ENCODE assay signal across 8 mouse cellular contexts in the genomic region with DNA sequence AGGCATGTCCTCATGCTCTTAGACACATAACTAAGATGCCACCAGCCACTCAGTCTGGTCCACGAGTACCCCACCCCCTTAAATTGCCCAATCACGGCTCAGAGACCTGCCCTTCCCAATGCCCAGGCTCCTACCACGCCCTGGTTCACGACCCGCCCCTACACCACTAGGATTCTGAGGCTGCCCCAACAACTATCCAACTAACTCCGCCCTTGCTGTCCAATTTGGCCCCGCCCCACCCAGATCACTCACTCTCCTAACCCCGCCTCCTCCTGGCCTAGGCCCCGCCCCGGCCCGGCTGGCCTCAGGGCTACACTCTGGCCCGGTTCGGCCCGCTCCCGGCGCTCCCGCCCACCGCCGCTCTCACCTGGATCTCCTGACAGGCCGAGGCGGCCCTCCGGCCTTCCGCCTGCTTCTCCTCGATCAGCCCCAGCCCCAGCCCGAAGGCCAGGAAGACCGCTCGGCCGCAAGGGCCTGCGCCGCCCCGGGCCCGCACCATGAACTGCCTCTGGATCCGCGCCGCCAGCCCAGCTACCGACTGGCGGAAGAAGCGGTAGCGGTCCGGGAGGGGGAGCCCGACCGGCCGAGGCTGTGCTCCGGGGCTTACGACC. TPM values are rescaled to one million over a fixed set of nuclear protein-coding genes. Genes with fewer than 3 reads are reported as not detected.
A peak's percentile ranks its signal among the peaks of the same experiment; 100 is the strongest.
DNase-seq lines count a peak whose midpoint lies in the region; ATAC-seq and TF ChIP-seq lines count a peak whose summit lies in the region.

No protein-coding gene starts in this region.

- H3K36me3 ChIP-seq in E14TG2a.4 (ENCODE audit: insufficient read depth, low read length), result no peaks in the 10 kb centered on the region
- H3K36me3 ChIP-seq in forebrain, embryonic 11.5 days (ENCODE audit: control insufficient read depth, insufficient read depth, low read length), result no peaks in the 10 kb centered on the region
- 0 out of 2 replicates have a peak, but pooled peaks cover under 1% of the 10 kb centered on the region for H3K36me3 ChIP-seq in heart, embryonic 16.5 days (ENCODE audit: control insufficient read depth, insufficient read depth)
- H3K36me3 ChIP-seq in liver, embryonic 15.5 days (replicated peaks), result no peaks in the 10 kb centered on the region
- H3K36me3 ChIP-seq in neural tube, embryonic 12.5 days, result no peaks in the 10 kb centered on the region
- no peaks in the 10 kb centered on the region for H3K36me3 ChIP-seq in stomach, postnatal 0 days (ENCODE audit: control insufficient read depth, insufficient read depth, low read length)

- peak overlapping the region; percentile 97 for H3K4me3 ChIP-seq in E14TG2a.4 (replicated peaks; ENCODE audit: low read length)
- H3K4me3 ChIP-seq in forebrain, embryonic 11.5 days (ENCODE audit: low read depth, low read length), result peak overlapping the region; percentile 82
- H3K4me3 ChIP-seq in heart, embryonic 16.5 days (ENCODE audit: low read length), result peak overlapping the region; percentile 89
- peak overlapping the region; percentile 91 for H3K4me3 ChIP-seq in liver, embryonic 15.5 days (replicated peaks)
- H3K4me3 ChIP-seq in neural tube, embryonic 12.5 days, result peak overlapping the region; percentile 95
- peak overlapping the region; percentile 94 for H3K4me3 ChIP-seq in stomach, postnatal 0 days (ENCODE audit: low read depth, low read length)

- ATAC-seq in forebrain, embryonic 11.5 days (replicated peaks; ENCODE audit: low FRiP score), result peak; percentile 89
- peak; percentile 90 for ATAC-seq in heart, embryonic 16.5 days (replicated peaks; ENCODE audit: extremely low read depth, insufficient read depth, low FRiP score)
- ATAC-seq in liver, embryonic 15.5 days (ENCODE audit: insufficient read depth), result peak; percentile 92
- ATAC-seq in neural tube, embryonic 12.5 days (ENCODE audit: low FRiP score, low read depth), result peak; percentile 89
- ATAC-seq in stomach, postnatal 0 days (ENCODE audit: low FRiP score, low TSS enrichment), result peak; percentile 93

- H3K9me3 ChIP-seq in E14TG2a.4 (ENCODE audit: low read length), result peaks cover 33% of the 10 kb centered on the region
- H3K9me3 ChIP-seq in forebrain, embryonic 11.5 days (ENCODE audit: control insufficient read depth, low read length), result no peaks in the 10 kb centered on the region
- no peaks in the 10 kb centered on the region; the same call in 1 of the 2 replicates for H3K9me3 ChIP-seq in heart, embryonic 16.5 days (replicated peaks; ENCODE audit: control insufficient read depth, low read length)
- no peaks in the 10 kb centered on the region for H3K9me3 ChIP-seq in liver, embryonic 15.5 days (replicated peaks)
- no peaks in the 10 kb centered on the region for H3K9me3 ChIP-seq in neural tube, embryonic 12.5 days
- no peaks in the 10 kb centered on the region for H3K9me3 ChIP-seq in stomach, postnatal 0 days (ENCODE audit: control insufficient read depth, low read length)

- DNase-seq in c-Kit-positive CD71-positive TER-119-negative erythroid progenitor cells, embryonic 14.5 days (ENCODE audit: low read depth), result peak; percentile 90
- peak; percentile 94 for DNase-seq in forebrain, embryonic 11.5 days (ENCODE audit: low spot score)
- peak; percentile 99 to 100 for DNase-seq in kidney, postnatal 36 days
- DNase-seq in stomach, postnatal 0 days (ENCODE audit: low spot score), result peak; percentile 98

- peak overlapping the region; percentile 78 for H3K4me2 ChIP-seq in forebrain, embryonic 11.5 days (ENCODE audit: low read depth, low read length, severe bottlenecking)
- peak overlapping the region; percentile 73 for H3K4me2 ChIP-seq in heart, embryonic 16.5 days (ENCODE audit: low read depth, low read length)
- H3K4me2 ChIP-seq in liver, embryonic 15.5 days, result peak overlapping the region; percentile 91
- peak overlapping the region; percentile 79 for H3K4me2 ChIP-seq in neural tube, embryonic 12.5 days (replicated peaks)
- H3K4me2 ChIP-seq in stomach, postnatal 0 days (replicated peaks; ENCODE audit: low read depth), result peak overlapping the region; percentile 67

- H3K27me3 ChIP-seq in E14TG2a.4 (ENCODE audit: insufficient read depth, low read length), result no peaks in the 10 kb centered on the region
- no peaks in the 10 kb centered on the region for H3K27me3 ChIP-seq in forebrain, embryonic 11.5 days (ENCODE audit: control insufficient read depth, insufficient read depth, low read length)
- H3K27me3 ChIP-seq in heart, embryonic 16.5 days (ENCODE audit: control insufficient read depth, insufficient read depth, low read length), result peaks cover 4% of the 10 kb centered on the region; the same call in 1 of the 2 replicates
- H3K27me3 ChIP-seq in liver, embryonic 15.5 days, result peaks cover 8% of the 10 kb centered on the region
- 0 out of 2 replicates have a peak, but pooled peaks cover 4% of the 10 kb centered on the region for H3K27me3 ChIP-seq in neural tube, embryonic 12.5 days (replicated peaks)
- no peaks in the 10 kb centered on the region for H3K27me3 ChIP-seq in stomach, postnatal 0 days (ENCODE audit: control insufficient read depth, insufficient read depth, low read length)

- H3K9ac ChIP-seq in forebrain, embryonic 11.5 days (ENCODE audit: low read length), result peak overlapping the region; percentile 84
- peak overlapping the region; percentile 96 for H3K9ac ChIP-seq in heart, embryonic 16.5 days (ENCODE audit: low read length)
- H3K9ac ChIP-seq in liver, embryonic 15.5 days, result peak overlapping the region; percentile 95
- peak overlapping the region; percentile 93 for H3K9ac ChIP-seq in neural tube, embryonic 12.5 days
- peak overlapping the region; percentile 99 for H3K9ac ChIP-seq in stomach, postnatal 0 days (ENCODE audit: low read length)

- no peak for TF ChIP-seq EP300 in stomach, postnatal 0 days (optimal IDR thresholded peaks at IDR 0.05)

- peak overlapping the region; percentile 90 for H3K27ac ChIP-seq in forebrain, embryonic 11.5 days (ENCODE audit: low read depth, low read length)
- H3K27ac ChIP-seq in heart, embryonic 16.5 days (ENCODE audit: low read length), result peak overlapping the region; percentile 99
- H3K27ac ChIP-seq in liver, embryonic 15.5 days (replicated peaks), result peak overlapping the region; percentile 98
- peak overlapping the region; percentile 94 for H3K27ac ChIP-seq in neural tube, embryonic 12.5 days
- peak overlapping the region; percentile 100 for H3K27ac ChIP-seq in stomach, postnatal 0 days (replicated peaks)

- peaks cover 45% of the 10 kb centered on the region for H3K4me1 ChIP-seq in E14TG2a.4 (replicated peaks; ENCODE audit: low read depth, low read length)
- H3K4me1 ChIP-seq in forebrain, embryonic 11.5 days (replicated peaks; ENCODE audit: control insufficient read depth, insufficient read depth, low read length), result peaks cover 9% of the 10 kb centered on the region; the same call in 1 of the 2 replicates
- peaks cover 38% of the 10 kb centered on the region for H3K4me1 ChIP-seq in heart, embryonic 16.5 days (ENCODE audit: control insufficient read depth, insufficient read depth, low read length)
- peaks cover 40% of the 10 kb centered on the region for H3K4me1 ChIP-seq in liver, embryonic 15.5 days (replicated peaks)
- peaks cover 14% of the 10 kb centered on the region; the same call in 1 of the 2 replicates for H3K4me1 ChIP-seq in neural tube, embryonic 12.5 days
- no peaks in the 10 kb centered on the region for H3K4me1 ChIP-seq in stomach, postnatal 0 days (replicated peaks; ENCODE audit: control insufficient read depth, insufficient read depth)

- no peak for TF ChIP-seq CTCF in E14TG2a.4 (conservative IDR thresholded peaks at IDR 0.05; ENCODE audit: low read length)
- no peak for TF ChIP-seq CTCF in stomach, postnatal 0 days (IDR thresholded peaks at IDR 0.05; ENCODE audit: low read depth)

- 1% methylated on average over 44 of the region's 45 CpGs for WGBS in forebrain, embryonic 11.5 days
- WGBS in heart, embryonic 16.5 days, result under 1% methylated on average over 45 of the region's 45 CpGs
- WGBS in liver, embryonic 15.5 days (ENCODE audit: insufficient replicate concordance), result under 1% methylated on average over 45 of the region's 45 CpGs
- WGBS in neural tube, embryonic 12.5 days, result under 1% methylated on average over 45 of the region's 45 CpGs
- under 1% methylated on average over 38 of the region's 45 CpGs for WGBS in stomach, postnatal 0 days

RNA-seq across cellular contexts. Expression of a gene that starts 0.5 kb away (rescaled TPM):
- 19.4 and 21.5 TPM in 2 replicates for polyA plus RNA-seq in forebrain, embryonic 11.5 days (2014; fragmentation: Nextera tagmentation; extraction: Ambion mirVana)
- 70.9 and 79.8 TPM in 2 replicates for polyA plus RNA-seq in heart, embryonic 16.5 days (2015; fragmentation: Nextera tagmentation; extraction: Ambion mirVana)
- polyA plus RNA-seq in liver, embryonic 15.5 days (2015; fragmentation: Nextera tagmentation; extraction: Ambion mirVana), result 35.7 and 38.3 TPM in 2 replicates
- polyA plus RNA-seq in neural tube, embryonic 12.5 days (2016; fragmentation: Nextera tagmentation; extraction: Ambion mirVana), result 82.7 and 87.3 TPM in 2 replicates
- 62.1 and 77.1 TPM in 2 replicates for polyA plus RNA-seq in stomach, postnatal 0 days (2015; fragmentation: Nextera tagmentation; extraction: Ambion mirVana)

RNA-seq across cellular contexts. Expression of a gene that starts 21.0 kb away (rescaled TPM):
- 200 and 227 TPM in 2 replicates for polyA plus RNA-seq in forebrain, embryonic 11.5 days (2014; fragmentation: Nextera tagmentation; extraction: Ambion mirVana)
- 247 and 263 TPM in 2 replicates for polyA plus RNA-seq in heart, embryonic 16.5 days (2015; fragmentation: Nextera tagmentation; extraction: Ambion mirVana)
- 173 and 194 TPM in 2 replicates for polyA plus RNA-seq in liver, embryonic 15.5 days (2015; fragmentation: Nextera tagmentation; extraction: Ambion mirVana)
- 226 and 241 TPM in 2 replicates for polyA plus RNA-seq in neural tube, embryonic 12.5 days (2016; fragmentation: Nextera tagmentation; extraction: Ambion mirVana)
- polyA plus RNA-seq in stomach, postnatal 0 days (2015; fragmentation: Nextera tagmentation; extraction: Ambion mirVana), result 253 and 258 TPM in 2 replicates

RNA-seq across cellular contexts. Expression of a gene that starts 42.2 kb away (rescaled TPM):
- 1.9 and 2.2 TPM in 2 replicates for polyA plus RNA-seq in forebrain, embryonic 11.5 days (2014; fragmentation: Nextera tagmentation; extraction: Ambion mirVana)
- polyA plus RNA-seq in heart, embryonic 16.5 days (2015; fragmentation: Nextera tagmentation; extraction: Ambion mirVana), result 7.3 and 10.3 TPM in 2 replicates
- 5.5 and 5.7 TPM in 2 replicates for polyA plus RNA-seq in liver, embryonic 15.5 days (2015; fragmentation: Nextera tagmentation; extraction: Ambion mirVana)
- polyA plus RNA-seq in neural tube, embryonic 12.5 days (2016; fragmentation: Nextera tagmentation; extraction: Ambion mirVana), result 4.3 and 4.9 TPM in 2 replicates
- 12.5 and 15.2 TPM in 2 replicates for polyA plus RNA-seq in stomach, postnatal 0 days (2015; fragmentation: Nextera tagmentation; extraction: Ambion mirVana)

Comparison
In these comparisons a context has a peak if more than half of its experiments do, and no peak if none do; other contexts are left out.
1. Peak in every context shown above with its lines: DNase-seq, ATAC-seq, H3K4me3 ChIP-seq and H3K27ac ChIP-seq.